Mouse (Mus musculus) C2C12 (cell line): ENCODE results near the gene Emg1. TPM values are rescaled to one million over a fixed set of nuclear protein-coding genes. Genes with fewer than 3 reads are reported as not detected.

Experiments used
- H3K27me3 ChIP-seq: one replicate; pipeline ENCODE4 v1.6.1; 2011; ENCODE audit not compliant: control insufficient read depth, insufficient read depth, insufficient read length
- H3K36me3 ChIP-seq: one replicate; pipeline ENCODE4 v1.6.1; 2011; ENCODE audit not compliant: control insufficient read depth, insufficient read depth
- H3K4me3 ChIP-seq: one replicate; pipeline ENCODE4 v1.5.1; 2011; ENCODE audit warnings: mild to moderate bottlenecking, control low read depth; ENCODE audit not compliant: poor library complexity, insufficient read depth, severe bottlenecking
- H3K79me2 ChIP-seq: one replicate; pipeline ENCODE4 v1.6.1; 2011; ENCODE audit not compliant: control insufficient read depth, insufficient read depth
- H3K79me3 ChIP-seq: one replicate; pipeline ENCODE4 v1.6.1; 2011; ENCODE audit warnings: low read depth, control low read depth
- H3ac ChIP-seq: one replicate; pipeline ENCODE3; 2011; ENCODE audit warnings: low read depth; ENCODE audit not compliant: control insufficient read depth, insufficient read length
- CEBPB ChIP-seq: IDR thresholded peaks from one replicate; pipeline ENCODE4 v1.6.1; 2011; ENCODE audit warnings: low read depth, mild to moderate bottlenecking, control low read depth, moderate library complexity
- CTCF ChIP-seq: IDR thresholded peaks from one replicate; pipeline ENCODE4 v1.5.1; 2011; ENCODE audit not compliant: control insufficient read depth, insufficient read depth, insufficient read length
- FOSL1 ChIP-seq: IDR thresholded peaks from one replicate; pipeline ENCODE4 v1.8.0; 2011; ENCODE audit warnings: mild to moderate bottlenecking, low read length; ENCODE audit not compliant: poor library complexity, insufficient read depth, severe bottlenecking
- MAX ChIP-seq: IDR thresholded peaks from one replicate; pipeline ENCODE4 v1.6.1; 2011; ENCODE audit warnings: mild to moderate bottlenecking, control low read depth
- MYOD1 ChIP-seq: IDR thresholded peaks from one replicate; pipeline ENCODE4 v1.6.1; 2011; ENCODE audit warnings: low read depth; ENCODE audit not compliant: control insufficient read depth, insufficient read length
- MYOG ChIP-seq: IDR thresholded peaks from one replicate; pipeline ENCODE4 v1.6.1; 2011; ENCODE audit not compliant: control insufficient read depth, insufficient read length; ENCODE audit errors: extremely low read depth
- USF1 ChIP-seq: IDR thresholded peaks from one replicate; pipeline ENCODE4 v1.6.1; 2011; ENCODE audit warnings: low read depth, mild to moderate bottlenecking, control low read depth, moderate library complexity
- polyA plus RNA-seq: library from polyadenylated mRNA; unstranded; fragments of >200 nt; fragmentation: generic; extraction: Trizol; gene quantifications from one replicate; pipeline ENCODE4 v1.2.1, GENCODE M21; 2012; ENCODE audit warnings: missing spikeins

Gene Emg1
- polyA plus RNA-seq, 1 experiment: 208 TPM

- no peak overlapping the region for H3K4me3 ChIP-seq
- no peaks in the 10 kb centered on the region for H3K27me3 ChIP-seq
- TF ChIP-seq CTCF (no peak), USF1 (no peak), FOSL1 (no peak), MYOG (no peak), MYOD1 (no peak), MAX (no peak), CEBPB (no peak)
- H3K79me2 ChIP-seq: no peaks in the 10 kb centered on the region
- H3ac ChIP-seq: no peak overlapping the region
- peaks cover under 1% of the 10 kb centered on the region for H3K79me3 ChIP-seq
- peaks cover 35% of the 10 kb centered on the region for H3K36me3 ChIP-seq
Measured at GRCm38 (mm10) chr6:124698751-124699150, 13.2 kb downstream of the Emg1 start.

- Histone ChIP-seq H3K36me3 (peaks cover 14% of the 10 kb centered on the region), H3K79me2 (no peaks in the 10 kb centered on the region), H3K79me3 (peaks cover 2% of the 10 kb centered on the region), H3K4me3 (no peak overlapping the region), H3ac (no peak overlapping the region), H3K27me3 (no peaks in the 10 kb centered on the region)
- TF ChIP-seq CTCF (no peak), MYOD1 (no peak)
Measured at GRCm38 (mm10) chr6:124696441-124697150, 15.4 kb downstream of the Emg1 start.

GRCm38 (mm10) chr6:124694166-124694955 lies 17.6 kb downstream of the Emg1 start:
- no peak overlapping the region for H3K4me3 ChIP-seq
- H3K79me3 ChIP-seq: peaks cover 2% of the 10 kb centered on the region
- TF ChIP-seq CEBPB (no peak), MYOG (no peak), MYOD1 (no peak), CTCF (no peak), USF1 (no peak), FOSL1 (no peak), MAX (no peak)
- H3ac ChIP-seq: no peak overlapping the region
- H3K36me3 ChIP-seq: peaks cover 5% of the 10 kb centered on the region
- H3K27me3 ChIP-seq: no peaks in the 10 kb centered on the region
- no peaks in the 10 kb centered on the region for H3K79me2 ChIP-seq

GRCm38 (mm10) chr6:124693243-124693981 lies 18.6 kb downstream of the Emg1 start:
- H3K79me2 ChIP-seq: no peaks in the 10 kb centered on the region
- no peak overlapping the region for H3K4me3 ChIP-seq
- H3ac ChIP-seq: no peak overlapping the region
- H3K27me3 ChIP-seq: no peaks in the 10 kb centered on the region
- peaks cover 5% of the 10 kb centered on the region for H3K36me3 ChIP-seq
- peaks cover 2% of the 10 kb centered on the region for H3K79me3 ChIP-seq
- TF ChIP-seq CTCF: no peak

- H3K79me3 ChIP-seq: peaks cover 2% of the 10 kb centered on the region
- no peaks in the 10 kb centered on the region for H3K79me2 ChIP-seq
- H3K36me3 ChIP-seq: no peaks in the 10 kb centered on the region
- H3K4me3 ChIP-seq: no peak overlapping the region
- TF ChIP-seq MAX (no peak), MYOD1 (no peak), CEBPB (no peak), MYOG (no peak)
- H3ac ChIP-seq: no peak overlapping the region
- no peaks in the 10 kb centered on the region for H3K27me3 ChIP-seq
Measured at GRCm38 (mm10) chr6:124690517-124690916, 21.5 kb downstream of the Emg1 start.

GRCm38 (mm10) chr6:124689011-124689410 lies 23.0 kb downstream of the Emg1 start:
- H3K4me3 ChIP-seq: no peak overlapping the region
- H3ac ChIP-seq: no peak overlapping the region
- no peaks in the 10 kb centered on the region for H3K36me3 ChIP-seq
- no peaks in the 10 kb centered on the region for H3K27me3 ChIP-seq
- H3K79me2 ChIP-seq: no peaks in the 10 kb centered on the region
- H3K79me3 ChIP-seq: peaks cover 2% of the 10 kb centered on the region
- TF ChIP-seq CEBPB (peak; percentile 18), MAX (no peak)
